Mouse (Mus musculus) stomach, embryonic 14.5 days (tissue): ENCODE measurements around the gene Gna14. TPM values are rescaled to one million over a fixed set of nuclear protein-coding genes. Genes with fewer than 3 reads are reported as not detected.

Experiments used
- ATAC-seq: fragments of 200-750 bp; cut with Nextera tagmentation; 2 replicates; pipeline ENCODE4 v1.8.0; 2017; ENCODE audit warnings: low read depth, moderate TSS enrichment; ENCODE audit not compliant: insufficient number of reproducible peaks, insufficient read depth, low FRiP score
- H3K27ac ChIP-seq: fragments of 300-500 bp; sonication (generic); 2 replicates; pipeline ENCODE4 v1.5.1; 2014; ENCODE audit warnings: mild to moderate bottlenecking, low read length, moderate library complexity, mixed read lengths
- H3K27me3 ChIP-seq: fragments of 300-500 bp; sonication (generic); 2 replicates; pipeline ENCODE4 v1.6.1; 2014; ENCODE audit warnings: low read length, control low read depth, mixed read lengths; ENCODE audit not compliant: control insufficient read depth, insufficient read depth
- H3K36me3 ChIP-seq: fragments of 300-500 bp; sonication (generic); 2 replicates; pipeline ENCODE4 v1.6.1; 2014; ENCODE audit warnings: mild to moderate bottlenecking, control low read depth, low read length, moderate library complexity, mixed read lengths; ENCODE audit not compliant: control insufficient read depth, insufficient read depth
- H3K4me1 ChIP-seq: fragments of 300-500 bp; sonication (generic); 2 replicates; pipeline ENCODE4 v1.6.1; 2014; ENCODE audit warnings: low read length, control low read depth, mixed read lengths; ENCODE audit not compliant: control insufficient read depth, insufficient read depth
- H3K4me2 ChIP-seq: fragments of 300-500 bp; sonication (generic); replicated peaks from 2 replicates; pipeline ENCODE4 v1.6.1; 2014; ENCODE audit warnings: low read depth, low read length, control low read depth
- H3K4me3 ChIP-seq: fragments of 300-500 bp; sonication (generic); 2 replicates; pipeline ENCODE4 v1.5.1; 2014; ENCODE audit warnings: low read depth, low read length, control low read depth
- H3K9ac ChIP-seq: fragments of 300-500 bp; sonication (generic); replicated peaks from 2 replicates; pipeline ENCODE4 v1.6.1; 2014; ENCODE audit warnings: low read depth, mild to moderate bottlenecking, control low read depth, low read length, moderate library complexity, mixed read lengths
- H3K9me3 ChIP-seq: fragments of 300-500 bp; sonication (generic); 2 replicates; pipeline ENCODE4 v1.6.1; 2016; ENCODE audit warnings: low read depth, low read length, control low read depth; ENCODE audit not compliant: control insufficient read depth
- WGBS: fragments of 180-500 bp; shearing (Covaris S2); extraction: QIAGEN DNeasy Blood & Tissue Kit; methylation state at CpG from one replicate; pipeline ENCODE4 v1.1.7; 2014; 5-methylcytosine and 5-hydroxymethylcytosine counted together
- polyA plus RNA-seq: library from polyadenylated mRNA; unstranded; fragments of >200 nt; fragmentation: Nextera tagmentation; extraction: Ambion mirVana; gene quantifications from 2 replicates; pipeline ENCODE4 v1.2.1, GENCODE M21; 2014

Gene Gna14
- polyA plus RNA-seq, 1 experiment from 2014 or later: 30.4 TPM

DNA sequence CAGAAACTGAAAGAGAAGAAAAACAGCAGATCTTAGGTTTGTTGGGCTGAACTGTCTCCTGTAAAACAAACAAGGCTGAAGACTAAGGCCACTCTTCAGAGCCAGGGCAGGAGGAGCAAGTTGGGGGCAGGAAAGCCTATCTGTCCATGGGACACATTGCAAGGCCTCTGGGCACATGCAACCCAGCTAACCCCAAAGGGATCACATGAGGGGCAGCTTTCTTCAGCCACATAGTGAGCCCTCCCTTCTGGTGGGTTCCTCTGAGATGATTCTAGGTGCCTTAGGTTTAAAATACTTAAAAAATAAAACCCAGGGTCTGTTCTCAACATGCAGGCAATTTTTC, 158.4 kb downstream of the Gna14 start:
- no peaks in the 10 kb centered on the region for H3K27me3 ChIP-seq
- H3K36me3 ChIP-seq: no peaks in the 10 kb centered on the region
- H3K9ac ChIP-seq: no peak overlapping the region
- H3K4me3 ChIP-seq: no peak overlapping the region
- H3K9me3 ChIP-seq: no peaks in the 10 kb centered on the region
- no peak overlapping the region for H3K4me2 ChIP-seq
- ATAC-seq: no peak
- H3K27ac ChIP-seq: no peak overlapping the region
- H3K4me1 ChIP-seq: peaks cover 19% of the 10 kb centered on the region

DNA sequence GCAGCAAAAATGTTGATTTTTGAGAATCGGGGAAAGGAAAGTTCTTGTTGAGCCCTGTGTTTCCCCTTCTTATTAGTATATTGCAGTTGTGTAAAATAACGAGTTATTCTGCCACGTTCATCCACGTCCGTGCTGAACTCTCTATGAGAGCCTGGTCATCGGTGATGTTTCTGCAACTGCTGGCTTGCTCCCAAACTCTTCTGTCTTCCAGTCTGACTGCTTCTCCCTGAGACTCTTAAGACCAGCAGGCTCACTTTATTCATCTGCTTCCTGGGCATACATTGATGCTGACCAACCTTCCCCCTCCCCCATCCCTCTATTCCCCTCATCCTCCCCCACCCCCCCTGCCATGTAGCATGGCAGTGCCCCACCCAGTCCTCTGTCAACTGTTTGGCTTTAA, 161.7 kb downstream of the Gna14 start:
- no peaks in the 10 kb centered on the region for H3K27me3 ChIP-seq
- no peak overlapping the region for H3K9ac ChIP-seq
- ATAC-seq: no peak
- peaks cover 26% of the 10 kb centered on the region for H3K4me1 ChIP-seq
- H3K4me3 ChIP-seq: no peak overlapping the region
- WGBS: 62% methylated on average over 6 of the region's 6 CpGs
- no peaks in the 10 kb centered on the region for H3K9me3 ChIP-seq
- H3K4me2 ChIP-seq: no peak overlapping the region
- H3K27ac ChIP-seq: no peak overlapping the region
- H3K36me3 ChIP-seq: no peaks in the 10 kb centered on the region

DNA sequence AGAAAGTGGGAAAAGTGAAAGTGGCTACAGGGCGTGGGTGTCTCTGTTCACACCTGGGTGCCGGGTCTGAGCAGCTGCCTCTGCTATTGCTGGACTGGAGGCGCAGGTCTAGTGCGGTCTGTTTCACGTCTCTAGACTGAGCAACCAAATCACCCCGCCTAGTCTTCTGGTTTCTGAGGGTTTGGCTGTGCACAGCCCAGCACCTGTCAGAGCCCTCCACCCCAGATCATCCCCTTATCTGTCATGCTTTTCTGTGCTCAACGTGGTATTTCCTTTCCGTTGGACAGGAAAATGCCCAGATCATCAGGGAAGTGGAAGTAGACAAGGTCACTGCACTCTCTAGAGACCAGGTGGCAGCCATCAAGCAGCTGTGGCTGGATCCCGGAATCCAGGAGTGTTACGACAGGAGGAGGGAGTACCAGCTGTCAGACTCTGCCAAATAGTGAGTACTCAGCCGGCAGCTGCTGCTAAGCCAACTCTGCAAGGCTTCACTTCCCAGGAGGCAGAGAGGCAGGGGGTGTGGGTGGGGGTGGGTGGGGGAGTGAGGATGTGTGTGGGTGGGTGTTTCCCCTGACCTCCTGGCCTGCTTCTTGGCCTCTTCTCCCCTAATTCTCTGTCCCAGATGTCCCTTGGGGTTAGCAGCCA, 163.2 kb downstream of the Gna14 start:
- 21% methylated on average over 11 of the region's 11 CpGs for WGBS
- Histone ChIP-seq H3K4me1 (peaks cover 26% of the 10 kb centered on the region), H3K9me3 (no peaks in the 10 kb centered on the region), H3K27me3 (no peaks in the 10 kb centered on the region), H3K4me3 (no peak overlapping the region), H3K27ac (no peak overlapping the region; the same call in 1 of the 2 replicates), H3K36me3 (no peaks in the 10 kb centered on the region), H3K4me2 (peak overlapping the region; percentile 26), H3K9ac (no peak overlapping the region)
- peak; percentile 70; the same call in 1 of the 2 replicates for ATAC-seq

GRCm38 (mm10) chr19:16599298-16599970, 163.9 kb downstream of the Gna14 start:
- 19% methylated on average over 9 of the region's 9 CpGs for WGBS
- Histone ChIP-seq H3K27me3 (no peaks in the 10 kb centered on the region), H3K9ac (no peak overlapping the region), H3K4me2 (peak overlapping the region; percentile 26), H3K4me1 (peaks cover 26% of the 10 kb centered on the region), H3K36me3 (no peaks in the 10 kb centered on the region), H3K27ac (no peak overlapping the region), H3K9me3 (no peaks in the 10 kb centered on the region), H3K4me3 (no peak overlapping the region)
- ATAC-seq: peak; percentile 79

- ATAC-seq: no peak
- Histone ChIP-seq H3K9me3 (no peaks in the 10 kb centered on the region), H3K9ac (no peak overlapping the region), H3K4me1 (peaks cover 24% of the 10 kb centered on the region), H3K27ac (no peak overlapping the region), H3K36me3 (no peaks in the 10 kb centered on the region), H3K4me2 (no peak overlapping the region), H3K27me3 (no peaks in the 10 kb centered on the region), H3K4me3 (no peak overlapping the region)
- 89% methylated on average over 8 of the region's 8 CpGs for WGBS
These were observed 166.5 kb downstream of the Gna14 start for GRCm38 (mm10) chr19:16602026-16602425.

GRCm38 (mm10) chr19:16607634-16608033, 172.1 kb downstream of the Gna14 start:
- Histone ChIP-seq H3K27ac (no peak overlapping the region), H3K9ac (no peak overlapping the region), H3K4me3 (no peak overlapping the region), H3K4me1 (no peaks in the 10 kb centered on the region), H3K36me3 (no peaks in the 10 kb centered on the region), H3K4me2 (no peak overlapping the region), H3K9me3 (no peaks in the 10 kb centered on the region), H3K27me3 (no peaks in the 10 kb centered on the region)
- ATAC-seq: no peak
- 78% methylated on average over 6 of the region's 6 CpGs for WGBS

DNA sequence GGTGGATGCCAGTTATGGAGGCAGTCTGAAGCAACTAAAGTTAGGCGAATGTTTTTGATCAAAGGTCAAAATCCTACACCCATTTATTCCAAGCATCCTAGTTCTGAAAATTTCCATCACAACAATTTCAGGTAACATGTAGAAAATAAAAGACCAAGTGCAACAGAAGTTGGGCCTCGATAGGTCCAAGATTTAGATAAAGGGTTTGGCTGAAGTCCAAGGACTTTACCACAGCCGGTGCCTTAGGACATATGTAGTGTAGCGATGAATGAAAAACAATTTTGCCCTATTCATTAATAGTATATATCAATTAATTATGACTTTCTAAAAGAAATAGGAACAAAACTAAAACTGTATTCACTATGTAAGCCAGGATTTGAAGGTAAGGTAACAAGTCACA, 187.6 kb downstream of the Gna14 start:
- no peak for ATAC-seq
- no peaks in the 10 kb centered on the region for H3K36me3 ChIP-seq
- H3K9me3 ChIP-seq: no peaks in the 10 kb centered on the region
- no peaks in the 10 kb centered on the region for H3K27me3 ChIP-seq
- no peak overlapping the region for H3K27ac ChIP-seq
- H3K4me3 ChIP-seq: no peak overlapping the region
- H3K4me2 ChIP-seq: no peak overlapping the region
- no peak overlapping the region for H3K9ac ChIP-seq
- no peaks in the 10 kb centered on the region for H3K4me1 ChIP-seq
- 78% methylated on average over 4 of the region's 4 CpGs for WGBS

GRCm38 (mm10) chr19:16624994-16625393, 189.4 kb downstream of the Gna14 start:
- Histone ChIP-seq H3K4me1 (no peaks in the 10 kb centered on the region), H3K27ac (no peak overlapping the region), H3K9ac (no peak overlapping the region), H3K4me2 (no peak overlapping the region), H3K4me3 (no peak overlapping the region), H3K36me3 (no peaks in the 10 kb centered on the region), H3K9me3 (no peaks in the 10 kb centered on the region), H3K27me3 (no peaks in the 10 kb centered on the region)
- no peak for ATAC-seq
